ENCODE assay signal across 14 mouse cellular contexts in the genomic region with DNA sequence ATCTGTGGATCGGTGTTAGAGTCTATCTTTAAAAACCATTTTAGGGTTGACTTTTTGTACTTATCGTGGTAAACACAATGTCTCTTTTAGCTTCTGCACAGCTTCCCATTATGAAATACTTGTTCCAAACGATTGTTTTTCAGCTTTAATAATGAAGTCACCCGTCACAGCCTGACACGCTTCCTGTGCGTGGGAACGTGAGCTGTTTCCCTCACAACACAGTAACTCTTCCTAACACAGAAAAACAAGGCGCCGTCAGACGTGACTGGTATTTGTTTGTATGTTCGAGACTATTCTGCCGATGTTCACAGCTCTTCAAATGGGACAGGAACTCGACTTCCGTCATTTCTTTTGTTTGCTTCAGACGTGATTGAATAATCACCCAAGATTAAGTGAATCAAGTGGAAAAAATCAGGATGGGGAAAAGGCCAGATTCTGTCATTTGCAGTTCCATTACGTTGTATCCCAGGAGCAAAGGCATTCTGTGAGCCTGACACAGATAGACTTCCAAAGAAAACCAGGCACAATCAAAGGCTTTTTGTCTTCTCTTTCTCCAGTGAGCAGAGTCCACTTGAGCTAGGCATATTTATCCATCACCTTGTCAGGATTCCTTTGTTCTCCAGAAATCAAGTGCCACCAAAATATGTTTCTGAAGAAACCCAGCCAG.
A peak's percentile ranks its signal among the peaks of the same experiment; 100 is the strongest.
DNase-seq lines count a peak whose midpoint lies in the region; ATAC-seq and TF ChIP-seq lines count a peak whose summit lies in the region.
"Had no signal": no experiment of that assay in that cellular context is flagged by ENCODE, and none has a peak within 500 bp of the region (broad histone marks: within the 10 kb centered on the region; RNA-seq: fewer than 3 reads in every experiment).

No protein-coding gene starts in this region.

- no peak overlapping the region for H3K9ac ChIP-seq in lung, postnatal 0 days (replicated peaks; ENCODE audit: low read depth)
- H3K9ac ChIP-seq: embryonic facial prominence, embryonic 15.5 days; forebrain, postnatal 0 days had no signal

- intact Hi-C loops in heart, postnatal 10 days (cut with DNase I): no loop called here

- H3K9me3 ChIP-seq in lung, postnatal 0 days (ENCODE audit: low read length): no peaks in the 10 kb centered on the region
- H3K9me3 ChIP-seq: embryonic facial prominence, embryonic 15.5 days had no signal

- peak; percentile 57 for ATAC-seq in lung, postnatal 0 days
- ATAC-seq: forebrain, postnatal 0 days; intestine, postnatal 0 days had no signal

- H3K4me1 ChIP-seq in lung, postnatal 0 days (ENCODE audit: insufficient read depth, low read depth, low read length): no peaks in the 10 kb centered on the region

- TF ChIP-seq EP300 in lung, postnatal 0 days (IDR thresholded peaks at IDR 0.05): peak; percentile 85

- H3K4me2 ChIP-seq in lung, postnatal 0 days (replicated peaks; ENCODE audit: low read depth, low read length): no peak overlapping the region
- H3K4me2 ChIP-seq: embryonic facial prominence, embryonic 15.5 days had no signal

- H3K27ac ChIP-seq in lung, postnatal 0 days (ENCODE audit: low read length): no peak overlapping the region
- H3K27ac ChIP-seq: embryonic facial prominence, embryonic 15.5 days; stomach, postnatal 0 days had no signal

- DNase-seq in heart, adult 11 months: peak; percentile 90
- DNase-seq in heart, postnatal 4 days: no peak
- peak; percentile 22 for DNase-seq in lung, postnatal 0 days (ENCODE audit: low spot score)
- no peak for DNase-seq in lung, adult 18-20 months
- peak; percentile 15 to 21 for DNase-seq in heart, postnatal 10 days
- DNase-seq in ovary, postnatal 10 days (ENCODE audit: low spot score): no peak
- DNase-seq in testis, postnatal 10 days (ENCODE audit: low spot score): no peak
- DNase-seq in c-Kit-positive CD71-positive TER-119-positive erythroid progenitor cells, embryonic 14.5 days (ENCODE audit: low spot score): no peak
- DNase-seq: cerebellum, postnatal 10 days; forebrain, postnatal 0 days; liver had no signal

- no peak overlapping the region for H3K4me3 ChIP-seq in lung, postnatal 0 days (ENCODE audit: low read depth, low read length)
- H3K4me3 ChIP-seq: embryonic facial prominence, embryonic 15.5 days had no signal

- WGBS in lung, postnatal 0 days: 30% methylated on average over 16 of the region's 16 CpGs

- no peak for TF ChIP-seq CTCF in lung, postnatal 0 days (IDR thresholded peaks at IDR 0.05)

- H3K36me3 ChIP-seq in lung, postnatal 0 days (ENCODE audit: insufficient read depth, low read length): no peaks in the 10 kb centered on the region
- H3K36me3 ChIP-seq: embryonic facial prominence, embryonic 15.5 days had no signal

- H3K27me3 ChIP-seq in lung, postnatal 0 days (replicated peaks; ENCODE audit: insufficient read depth, low read length): no peaks in the 10 kb centered on the region
- H3K27me3 ChIP-seq: embryonic facial prominence, embryonic 15.5 days had no signal

Comparison
In these comparisons a context has a peak if more than half of its experiments do, and no peak if none do; other contexts are left out.
1. DNase-seq: peak in heart, adult 11 months (single experiment), lung, postnatal 0 days (single experiment) and heart, postnatal 10 days (2 of 2); none in heart, postnatal 4 days (single experiment), lung, adult 18-20 months (0 of 2), ovary, postnatal 10 days (single experiment), testis, postnatal 10 days (single experiment) and c-Kit-positive CD71-positive TER-119-positive erythroid progenitor cells, embryonic 14.5 days (single experiment).